Mouse (Mus musculus): Measurements from ENCODE around the gene Eif1. TPM values are rescaled to one million over a fixed set of nuclear protein-coding genes. Genes with fewer than 3 reads are reported as not detected.
"Not testable (repeated sequence)": the region's sequence is repeated elsewhere in the genome, so short reads cannot be mapped to it uniquely, and the experiment has no call there.

Gene Eif1
- polyA plus RNA-seq, 1 experiment from 2014 or later, result 1,215 TPM

DNA sequence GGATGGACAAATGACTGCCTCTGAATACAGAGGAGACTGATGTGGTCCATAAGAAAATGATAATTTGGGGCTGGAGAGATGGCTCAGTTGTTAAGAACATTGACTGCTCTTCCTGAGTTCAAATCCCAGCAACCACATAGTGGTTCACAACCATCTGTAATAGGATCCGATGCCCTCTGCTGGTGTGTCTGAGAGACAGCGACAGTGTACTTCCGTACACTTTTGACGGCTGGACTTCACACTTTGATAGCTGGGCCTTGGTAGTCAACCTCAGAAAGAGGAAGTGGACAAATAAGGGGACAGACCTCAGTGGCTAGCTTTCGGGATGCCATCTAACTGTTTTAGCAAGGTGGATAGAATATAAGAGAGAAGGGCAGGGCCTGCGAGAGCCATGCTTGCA lies 40.5 kb downstream of the Eif1 start:
- Histone ChIP-seq H3K4me2 (no peak overlapping the region), H3K27me3 (peaks cover 8% of the 10 kb centered on the region), H3K4me1 (replicated peaks) (peaks cover 16% of the 10 kb centered on the region), H3K9ac (no peak overlapping the region), H3K36me3 (no peaks in the 10 kb centered on the region), H3K27ac (replicated peaks) (no peak overlapping the region), H3K9me3 (no peaks in the 10 kb centered on the region), H3K4me3 (no peak overlapping the region)
- WGBS, result 87% methylated on average over 6 of the region's 6 CpGs
- ATAC-seq (ENCODE audit: low FRiP score, low read depth), result no peak

DNA sequence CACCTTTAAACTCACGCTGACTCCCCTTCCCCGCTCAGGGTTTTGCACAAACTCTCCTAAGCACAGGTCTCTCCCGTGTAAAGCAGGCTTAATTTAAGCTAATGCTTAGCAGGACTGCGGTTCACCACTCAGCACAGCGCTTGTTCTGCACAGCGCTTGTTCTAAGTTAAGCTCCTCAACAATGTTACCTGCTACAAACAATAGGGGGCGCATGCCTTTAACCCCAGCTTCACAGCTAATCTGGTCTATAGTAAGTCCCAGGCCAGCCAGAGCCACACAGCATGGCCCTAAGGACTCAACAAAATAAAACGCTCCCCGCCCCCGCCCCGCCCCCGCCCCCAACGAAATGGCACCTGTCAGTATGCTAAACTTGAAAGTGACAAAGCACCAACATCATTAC lies 41.4 kb downstream of the Eif1 start:
- not testable (repeated sequence) for H3K27me3 ChIP-seq; H3K9ac ChIP-seq; ATAC-seq (ENCODE audit: low FRiP score, low read depth); H3K4me2 ChIP-seq; H3K9me3 ChIP-seq; H3K4me3 ChIP-seq; H3K36me3 ChIP-seq; H3K27ac ChIP-seq (replicated peaks)
- WGBS, result no CpG with 5 or more reads among the region's 13 CpGs
- H3K4me1 ChIP-seq (replicated peaks), result peaks cover 15% of the 10 kb centered on the region

DNA sequence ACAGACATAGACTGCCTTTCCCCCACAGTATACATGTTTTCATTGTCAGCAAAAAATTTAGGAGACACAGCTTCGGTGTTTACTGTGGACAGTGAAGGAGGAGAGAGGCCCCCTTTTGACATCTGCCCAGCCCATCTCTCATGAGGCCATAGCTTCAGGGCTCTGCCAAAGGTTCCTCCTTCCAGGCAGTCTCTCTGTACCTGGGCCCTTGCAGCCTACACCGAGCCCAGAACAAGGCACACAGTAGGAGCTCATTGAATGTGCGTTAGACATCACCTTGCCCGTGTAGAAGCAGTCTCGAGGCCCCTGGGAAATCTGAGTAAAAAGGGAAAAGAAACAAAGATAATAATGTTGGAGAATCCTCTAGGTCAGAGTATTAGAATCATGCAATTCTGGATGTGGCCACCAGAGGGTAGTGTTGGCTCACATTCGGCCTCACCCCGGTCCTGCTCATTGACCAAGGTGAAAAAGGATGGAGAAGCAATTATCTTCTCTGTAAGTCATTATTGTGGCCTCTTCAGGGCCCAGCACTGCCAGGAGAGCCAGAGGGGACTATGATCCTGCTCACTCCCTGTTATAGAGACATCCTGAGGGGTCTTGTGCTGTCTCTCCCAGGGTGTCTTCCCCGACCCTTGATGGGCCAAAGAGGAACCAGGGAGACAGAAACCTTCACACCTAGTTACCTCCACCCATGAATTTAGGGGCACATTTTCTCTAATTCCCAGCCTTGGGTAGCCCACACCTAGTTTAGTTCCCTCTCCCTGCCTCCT lies 42.7 kb downstream of the Eif1 start:
- H3K4me1 ChIP-seq (replicated peaks), result peaks cover 10% of the 10 kb centered on the region; the same call in 1 of the 2 replicates
- no peaks in the 10 kb centered on the region for H3K9me3 ChIP-seq
- no peaks in the 10 kb centered on the region for H3K36me3 ChIP-seq
- H3K4me3 ChIP-seq, result no peak overlapping the region
- ATAC-seq (ENCODE audit: low FRiP score, low read depth), result peak; percentile 44
- 18% methylated on average over 8 of the region's 8 CpGs for WGBS
- no peak overlapping the region for H3K9ac ChIP-seq
- H3K27me3 ChIP-seq, result peaks cover 7% of the 10 kb centered on the region
- no peak overlapping the region for H3K4me2 ChIP-seq
- H3K27ac ChIP-seq (replicated peaks), result no peak overlapping the region

DNA sequence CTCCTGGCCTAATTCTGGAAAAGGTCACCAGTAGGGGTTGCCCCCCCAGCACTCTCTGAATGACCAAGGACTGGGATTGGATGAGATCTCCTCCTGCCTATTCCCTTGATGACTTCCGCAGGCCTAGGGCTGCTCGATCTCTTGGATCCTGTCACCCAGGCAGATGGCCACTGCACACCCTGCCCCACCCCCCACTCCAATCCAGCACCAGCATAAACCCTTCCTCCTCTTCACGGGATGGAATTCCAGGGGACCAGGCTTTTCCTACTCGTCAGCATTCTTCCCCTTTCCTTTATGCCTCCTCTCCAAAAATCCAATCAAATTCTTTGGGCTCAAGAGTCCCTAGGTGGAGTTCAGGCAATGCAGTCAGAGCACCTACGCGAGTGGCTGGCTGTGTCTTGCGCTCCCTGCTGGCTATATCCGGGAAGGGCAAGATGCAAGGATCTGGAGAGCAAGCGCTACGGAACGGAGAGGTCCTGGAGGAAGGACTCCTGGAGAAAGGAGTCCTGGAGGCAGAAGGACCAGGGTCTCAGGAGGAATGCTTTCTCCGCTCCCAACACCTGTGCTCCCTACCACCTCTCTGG lies 43.4 kb downstream of the Eif1 start:
- Histone ChIP-seq H3K4me1 (replicated peaks) (peaks cover 10% of the 10 kb centered on the region; the same call in 1 of the 2 replicates), H3K9ac (no peak overlapping the region), H3K9me3 (no peaks in the 10 kb centered on the region), H3K4me2 (no peak overlapping the region), H3K27me3 (peaks cover 3% of the 10 kb centered on the region), H3K36me3 (no peaks in the 10 kb centered on the region), H3K4me3 (no peak overlapping the region), H3K27ac (replicated peaks) (no peak overlapping the region)
- 17% methylated on average over 12 of the region's 12 CpGs for whole genome bisulfite sequencing
- ATAC-seq (ENCODE audit: low FRiP score, low read depth), result peak; percentile 58; the same call in 1 of the 2 replicates

DNA sequence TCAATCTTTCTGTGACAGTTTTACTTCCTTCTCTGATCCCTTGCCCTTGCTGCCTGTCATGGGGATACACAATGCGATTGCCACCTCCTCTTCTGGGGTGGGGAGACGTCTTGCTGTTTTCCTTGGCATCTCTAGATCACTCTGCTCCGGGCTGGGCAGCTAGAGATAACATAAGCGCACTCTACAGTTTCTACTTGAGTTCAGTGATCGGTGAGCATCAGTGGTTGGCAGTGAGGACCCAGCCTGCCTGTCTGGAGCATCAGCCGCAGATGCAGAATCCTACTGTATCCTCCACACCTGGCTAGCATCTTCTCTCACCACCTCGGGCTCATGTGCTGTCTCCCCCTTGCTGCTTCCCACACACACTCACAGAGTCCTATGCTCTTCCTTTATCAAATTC lies 49.5 kb downstream of the Eif1 start:
- Histone ChIP-seq H3K27ac (replicated peaks) (no peak overlapping the region), H3K9me3 (no peaks in the 10 kb centered on the region), H3K9ac (no peak overlapping the region), H3K36me3 (peaks cover 17% of the 10 kb centered on the region), H3K4me1 (replicated peaks) (no peaks in the 10 kb centered on the region), H3K27me3 (no peaks in the 10 kb centered on the region), H3K4me3 (no peak overlapping the region), H3K4me2 (no peak overlapping the region)
- ATAC-seq (ENCODE audit: low FRiP score, low read depth), result no peak
- WGBS, result 77% methylated on average over 7 of the region's 7 CpGs

DNA sequence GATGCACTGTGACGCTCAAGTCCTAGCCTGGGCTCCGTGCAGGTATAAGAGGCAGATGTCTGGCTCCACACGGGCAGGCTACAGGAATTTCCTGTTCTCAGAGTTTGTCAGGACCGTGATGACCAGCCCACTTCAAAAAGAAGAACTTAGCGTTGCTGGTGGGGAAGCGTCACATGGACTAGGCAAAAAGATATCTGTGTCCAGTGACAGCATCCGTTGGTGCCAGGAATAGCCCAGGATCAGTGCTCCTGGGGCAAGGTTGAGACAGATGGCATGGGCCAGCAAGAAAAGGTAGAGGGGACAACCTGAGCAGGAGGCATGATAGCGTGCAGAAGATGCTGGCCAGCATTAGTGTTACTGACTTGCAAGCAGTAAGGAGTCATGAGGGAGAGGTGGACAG lies 50.1 kb downstream of the Eif1 start:
- H3K27ac ChIP-seq (replicated peaks), result no peak overlapping the region
- H3K27me3 ChIP-seq, result no peaks in the 10 kb centered on the region
- peaks cover 21% of the 10 kb centered on the region for H3K36me3 ChIP-seq
- WGBS, result 85% methylated on average over 8 of the region's 8 CpGs
- H3K9ac ChIP-seq, result no peak overlapping the region
- H3K9me3 ChIP-seq, result no peaks in the 10 kb centered on the region
- no peak for ATAC-seq (ENCODE audit: low FRiP score, low read depth)
- no peak overlapping the region for H3K4me2 ChIP-seq
- no peaks in the 10 kb centered on the region for H3K4me1 ChIP-seq (replicated peaks)
- no peak overlapping the region for H3K4me3 ChIP-seq

Other genes with a start within 250 kb of the Eif1 start
- gene Krt32, start 231.7 kb upstream of the Eif1 start, polyA plus RNA-seq (2015; fragmentation: Nextera tagmentation; extraction: Ambion mirVana), result not detected in 2 replicates
- not detected in 2 replicates for gene Krt35, start 223.6 kb upstream of the Eif1 start, polyA plus RNA-seq (2015; fragmentation: Nextera tagmentation; extraction: Ambion mirVana)
- gene Krt36, start 214.3 kb upstream of the Eif1 start, polyA plus RNA-seq (2015; fragmentation: Nextera tagmentation; extraction: Ambion mirVana), result not detected in 2 replicates
- 0.09 TPM in 1 of 2 replicates, not detected in the other for gene Krt13, start 198.3 kb upstream of the Eif1 start, polyA plus RNA-seq (2015; fragmentation: Nextera tagmentation; extraction: Ambion mirVana)
- 0.49 and 1.3 TPM in 2 replicates for gene Krt15, start 184.0 kb upstream of the Eif1 start, polyA plus RNA-seq (2015; fragmentation: Nextera tagmentation; extraction: Ambion mirVana)
- gene Krt19, start 171.2 kb upstream of the Eif1 start, polyA plus RNA-seq (2015; fragmentation: Nextera tagmentation; extraction: Ambion mirVana), result 2.0 and 2.4 TPM in 2 replicates
- gene Krt9, start 126.6 kb upstream of the Eif1 start, polyA plus RNA-seq (2015; fragmentation: Nextera tagmentation; extraction: Ambion mirVana), result not detected in 2 replicates
- gene Krt14, start 112.3 kb upstream of the Eif1 start, polyA plus RNA-seq (2015; fragmentation: Nextera tagmentation; extraction: Ambion mirVana), result 0.24 and 0.40 TPM in 2 replicates
- not detected in 2 replicates for gene Krt16, start 71.0 kb upstream of the Eif1 start, polyA plus RNA-seq (2015; fragmentation: Nextera tagmentation; extraction: Ambion mirVana)
- 0.18 and 0.39 TPM in 2 replicates for gene Krt17, start 58.9 kb upstream of the Eif1 start, polyA plus RNA-seq (2015; fragmentation: Nextera tagmentation; extraction: Ambion mirVana)
- gene Krt42, start 50.0 kb upstream of the Eif1 start, polyA plus RNA-seq (2015; fragmentation: Nextera tagmentation; extraction: Ambion mirVana), result not detected in 2 replicates
- 0.38 TPM in 1 of 2 replicates, not detected in the other for gene Gast, start 14.5 kb downstream of the Eif1 start, polyA plus RNA-seq (2015; fragmentation: Nextera tagmentation; extraction: Ambion mirVana)
- gene Hap1, start 36.2 kb downstream of the Eif1 start, polyA plus RNA-seq (2015; fragmentation: Nextera tagmentation; extraction: Ambion mirVana), result 253 and 256 TPM in 2 replicates
- 73.2 and 78.1 TPM in 2 replicates for gene Jup, start 77.9 kb downstream of the Eif1 start, polyA plus RNA-seq (2015; fragmentation: Nextera tagmentation; extraction: Ambion mirVana)
- gene P3h4, start 95.0 kb downstream of the Eif1 start, polyA plus RNA-seq (2015; fragmentation: Nextera tagmentation; extraction: Ambion mirVana), result 21.2 and 25.5 TPM in 2 replicates
- 26.6 and 27.1 TPM in 2 replicates for gene Fkbp10, start 95.8 kb downstream of the Eif1 start, polyA plus RNA-seq (2015; fragmentation: Nextera tagmentation; extraction: Ambion mirVana)
- gene Nt5c3b, start 121.9 kb downstream of the Eif1 start, polyA plus RNA-seq (2015; fragmentation: Nextera tagmentation; extraction: Ambion mirVana), result 112 and 114 TPM in 2 replicates
- gene Klhl10, start 122.0 kb downstream of the Eif1 start, polyA plus RNA-seq (2015; fragmentation: Nextera tagmentation; extraction: Ambion mirVana), result 0.77 and 1.0 TPM in 2 replicates
- gene Klhl11, start 152.9 kb downstream of the Eif1 start, polyA plus RNA-seq (2015; fragmentation: Nextera tagmentation; extraction: Ambion mirVana), result 9.8 and 11.1 TPM in 2 replicates
- gene Acly, start 208.1 kb downstream of the Eif1 start, polyA plus RNA-seq (2015; fragmentation: Nextera tagmentation; extraction: Ambion mirVana), result 228 and 230 TPM in 2 replicates
- gene Ttc25, start 225.7 kb downstream of the Eif1 start, polyA plus RNA-seq (2015; fragmentation: Nextera tagmentation; extraction: Ambion mirVana), result 2.6 and 2.7 TPM in 2 replicates